Mouse (Mus musculus) erythroblast, adult 5-6 weeks (primary cell): ENCODE data around the gene Usp32. TPM values are rescaled to one million over a fixed set of nuclear protein-coding genes. Genes with fewer than 3 reads are reported as not detected.
"Not testable (repeated sequence)": the region's sequence is repeated elsewhere in the genome, so short reads cannot be mapped to it uniquely, and the experiment has no call there.

Source experiments
- ATAC-seq: replicated peaks from 2 replicates; pipeline ENCODE4 v1.8.0; 2016; ENCODE audit warnings: moderate number of reproducible peaks, mild to moderate bottlenecking, moderate TSS enrichment, inconsistent platforms; ENCODE audit not compliant: poor library complexity, low FRiP score, severe bottlenecking
- total RNA-seq, 2 experiments: library from RNA; stranded (forward) in 1 of 2; stranded (reverse) in 1 of 2; fragments of 150-400 nt in 1 of 2; fragments of 200-764, 138-1000 nt in 1 of 2; gene quantifications; 2 replicates each; pipeline versions ENCODE4 v1.2.3 to v1.2.4; 2015 to 2017; ENCODE audit warnings: low replicate concordance in 2 of 2

Gene Usp32
- total RNA-seq (2015; ENCODE audit: low replicate concordance), result 351 and 367 TPM in 2 replicates
- total RNA-seq (2017; ENCODE audit: low replicate concordance), result 512 and 717 TPM in 2 replicates

DNA sequence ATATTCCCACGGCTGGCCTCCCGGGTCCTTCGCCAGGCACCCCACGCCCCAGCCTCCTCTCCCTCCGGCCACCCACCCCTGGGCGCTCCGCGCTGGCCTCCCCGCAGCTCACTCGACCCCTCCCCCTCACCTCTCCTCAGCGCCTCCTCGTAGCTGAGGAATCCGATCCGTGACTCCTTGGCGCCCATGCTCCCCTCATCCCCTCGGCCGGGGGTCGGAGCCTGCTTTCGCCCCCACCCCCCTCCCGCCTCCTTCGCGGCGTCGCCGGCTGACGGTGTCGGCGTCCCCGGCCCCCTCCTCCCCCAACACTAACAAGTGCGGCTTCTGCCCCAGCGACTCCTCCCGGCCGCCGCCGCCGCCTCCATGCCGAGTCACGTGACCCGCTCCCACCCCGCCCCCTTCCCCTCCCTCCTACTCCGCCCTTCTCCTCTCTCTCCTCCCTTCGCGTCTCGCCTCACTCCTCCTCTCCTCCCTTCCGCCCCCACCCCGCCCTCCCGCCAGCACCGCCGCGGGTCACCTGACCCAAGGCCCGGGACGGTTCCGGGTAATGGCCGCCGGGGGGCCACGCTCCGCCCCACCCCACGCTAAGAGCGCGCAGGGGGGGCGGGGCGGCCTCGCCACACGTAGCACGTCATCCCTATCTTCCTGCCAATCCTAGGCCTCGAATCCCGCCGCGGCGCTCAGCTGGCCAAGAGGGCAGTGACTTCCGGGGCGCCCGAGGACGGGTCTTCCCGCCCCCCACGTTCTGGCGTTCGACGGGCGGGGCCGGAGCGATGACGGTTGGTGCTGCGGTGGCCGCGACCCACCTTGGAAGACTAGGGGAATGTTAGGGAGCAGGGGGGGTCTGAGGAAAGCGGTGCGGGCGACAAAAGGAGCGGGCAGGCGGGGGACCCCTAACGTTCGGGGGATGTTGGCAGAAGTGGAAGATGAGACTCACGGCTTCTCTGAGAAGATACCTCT lies at the start of gene Usp32:
Gene Usp32 (minus strand): TSS at position 581 of the 960 bp plus-strand sequence.
- ATAC-seq, result peak; percentile 89

DNA sequence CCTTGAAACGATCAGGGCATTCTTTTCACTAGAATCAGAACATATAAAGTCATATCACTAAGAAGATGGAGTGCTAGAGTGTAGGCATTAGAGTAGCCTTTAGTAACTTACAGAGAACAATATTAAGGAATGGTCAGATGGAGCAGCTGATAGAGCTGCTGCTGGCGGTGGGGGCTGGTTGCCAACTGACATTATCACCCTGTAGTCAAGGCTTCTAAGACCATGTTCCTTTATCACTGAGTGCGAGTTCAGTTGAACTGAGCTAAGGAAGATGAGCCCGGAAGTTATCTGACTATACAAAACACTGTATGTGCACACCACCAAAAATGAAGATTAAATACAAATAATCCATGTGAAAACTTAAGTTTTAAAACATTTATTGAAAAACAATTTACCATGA lies 49.1 kb upstream of the Usp32 start:
- ATAC-seq, result 0 out of 2 replicates have a peak, but pooled peaks have one; percentile 5

DNA sequence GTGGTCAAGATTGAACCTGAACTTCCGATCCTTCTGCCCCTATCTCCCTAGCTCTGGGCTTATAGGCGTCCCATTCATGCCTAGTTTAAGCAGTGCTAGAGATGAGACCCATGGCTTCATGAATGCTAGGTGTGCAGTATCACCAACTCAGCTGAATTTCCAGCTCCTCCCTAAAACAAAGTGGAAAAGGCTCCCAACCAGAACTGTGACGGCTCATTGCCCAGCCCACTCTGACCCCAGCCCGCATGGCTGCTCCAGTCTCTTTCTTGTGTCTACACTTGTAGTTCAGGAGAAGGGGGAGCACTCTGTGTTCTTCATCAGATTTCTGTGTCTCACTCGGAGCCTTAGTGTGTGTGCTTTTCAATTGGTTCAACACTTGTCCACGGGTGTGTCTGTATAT lies 44.9 kb upstream of the Usp32 start:
- no peak for ATAC-seq

DNA sequence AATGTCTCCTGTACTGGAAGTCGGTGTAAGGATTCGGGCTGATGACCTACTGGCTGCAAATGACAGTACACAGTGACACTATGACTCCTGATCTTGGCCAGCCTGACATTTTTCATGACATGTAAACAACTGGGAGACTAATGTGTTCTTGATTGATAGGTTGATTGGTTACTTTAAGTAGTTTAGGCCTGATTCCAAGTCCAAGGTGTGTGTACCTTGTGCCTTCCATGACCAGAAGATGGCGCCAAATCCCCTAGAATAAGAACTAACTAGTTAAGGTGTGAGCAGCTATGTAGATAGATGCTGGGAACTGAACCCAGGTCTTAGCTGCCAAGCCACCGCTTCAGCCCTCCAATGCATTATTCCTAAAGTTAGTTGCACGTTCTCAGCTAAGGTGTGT lies 44.1 kb upstream of the Usp32 start:
- peak; percentile 83 for ATAC-seq

DNA sequence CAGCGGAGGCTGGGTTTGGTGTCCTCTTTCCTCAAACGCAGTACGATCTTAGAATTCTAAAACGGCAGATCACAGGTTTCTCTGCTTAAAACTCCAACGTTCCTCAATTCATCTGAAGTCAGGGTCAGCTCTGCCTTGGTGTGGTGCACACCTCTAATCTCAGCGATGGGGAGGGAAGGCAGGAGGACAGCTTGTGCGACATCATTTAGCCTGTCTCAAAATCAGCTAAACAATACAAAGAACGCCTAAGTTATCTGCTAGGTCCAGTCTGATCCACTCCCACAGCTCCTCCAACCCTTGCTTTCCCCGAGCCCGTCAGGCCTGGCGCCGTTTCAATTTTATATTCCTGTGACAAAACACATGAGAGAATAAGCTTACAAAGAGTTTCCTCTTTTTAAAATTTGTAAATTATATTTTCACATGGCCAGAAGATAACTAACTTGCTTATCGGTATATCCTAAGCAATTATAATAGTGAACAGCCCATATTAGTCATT lies 43.4 kb upstream of the Usp32 start:
- ATAC-seq, result peak; percentile 25; the same call in 1 of the 2 replicates

DNA sequence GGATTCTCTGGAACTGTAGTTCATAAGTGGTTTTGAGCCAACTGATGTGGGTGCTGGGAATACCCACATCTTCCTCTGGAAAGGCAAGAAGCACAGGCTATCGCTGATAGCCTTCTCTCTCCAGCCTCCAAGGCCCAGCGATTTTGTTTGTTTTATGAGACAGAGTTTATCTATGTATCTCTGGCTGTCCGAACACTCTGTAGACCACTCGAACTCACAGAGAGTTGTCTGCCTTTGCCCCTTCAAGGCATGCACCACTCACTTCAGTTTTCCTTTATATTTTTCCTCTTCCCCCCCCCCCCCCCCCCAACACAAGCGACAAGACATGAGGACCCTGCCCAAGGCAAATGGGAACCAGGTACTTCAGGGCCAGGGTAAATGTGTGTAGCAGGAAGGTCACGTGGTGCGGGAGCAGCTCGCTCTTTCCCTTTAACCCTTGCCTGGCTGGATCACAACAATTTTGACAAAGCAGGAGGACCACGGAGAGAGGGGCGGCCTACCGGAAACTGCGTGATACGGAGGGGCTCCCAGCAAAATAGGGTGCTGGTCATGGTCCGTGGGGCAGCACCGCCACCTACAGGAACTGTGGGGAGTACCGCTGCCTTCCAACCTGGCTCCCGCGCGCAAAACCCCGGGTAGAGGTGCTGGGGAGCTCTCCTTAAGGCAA lies 42.8 kb upstream of the Usp32 start:
- ATAC-seq, result peak; percentile 86

DNA sequence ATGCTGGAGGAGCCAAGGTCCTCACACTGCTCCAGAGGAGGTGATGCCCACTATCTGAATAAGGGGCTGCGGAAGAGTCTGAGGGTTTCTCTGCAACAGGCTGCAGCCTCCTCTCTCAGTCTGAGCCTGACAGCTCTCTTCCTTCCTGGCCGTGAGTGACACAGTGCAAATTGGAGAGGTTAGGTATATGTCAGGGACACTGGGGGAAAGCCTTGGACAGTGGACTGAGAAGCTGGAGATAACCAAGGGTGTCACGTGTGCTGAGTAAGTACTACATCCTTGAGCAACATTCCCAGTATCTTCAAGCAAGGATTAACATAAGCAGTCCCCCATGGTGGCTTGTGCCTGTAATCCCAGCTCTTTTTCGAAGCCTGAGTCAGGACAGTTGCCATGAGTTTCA lies 38.5 kb upstream of the Usp32 start:
- ATAC-seq, result no peak

DNA sequence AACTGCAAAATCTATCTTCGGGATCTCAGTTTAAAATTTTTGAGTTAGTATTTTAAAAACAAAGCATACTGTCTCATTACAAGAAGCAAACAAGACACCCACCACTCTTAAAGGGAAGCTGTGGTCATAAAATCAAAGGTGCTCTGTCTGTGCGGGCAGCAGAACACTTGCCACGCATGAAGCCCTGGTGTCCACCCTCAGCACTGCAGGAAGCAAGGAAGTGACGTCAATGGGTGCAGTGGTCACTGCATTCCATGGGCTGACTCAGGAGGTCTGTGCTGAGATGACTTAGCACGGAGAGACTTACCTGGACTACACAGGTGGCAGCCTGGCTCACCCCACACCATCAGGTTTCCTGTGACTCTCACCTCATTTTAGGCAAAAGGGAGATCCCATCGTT lies 37.8 kb upstream of the Usp32 start:
- no peak for ATAC-seq

DNA sequence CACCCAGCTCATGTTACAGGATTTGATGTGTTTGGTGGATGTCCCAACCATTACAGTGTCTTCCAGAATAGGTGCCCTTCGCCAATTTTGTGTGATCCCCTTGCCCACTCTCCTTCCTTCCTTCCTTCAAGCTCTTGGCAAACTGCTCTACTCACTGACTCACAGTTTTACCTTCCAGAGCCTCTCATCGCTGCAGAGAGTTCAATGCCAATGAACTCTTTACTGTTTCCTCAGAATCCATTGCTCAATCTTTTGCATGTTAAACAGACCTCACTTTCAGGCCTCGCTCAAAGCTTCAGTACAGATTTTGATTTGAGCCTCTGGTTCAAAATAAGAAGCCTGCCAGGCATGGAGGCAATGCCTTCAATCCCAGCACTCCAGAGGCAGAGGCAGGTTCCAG lies 36.0 kb upstream of the Usp32 start:
- ATAC-seq, result no peak

DNA sequence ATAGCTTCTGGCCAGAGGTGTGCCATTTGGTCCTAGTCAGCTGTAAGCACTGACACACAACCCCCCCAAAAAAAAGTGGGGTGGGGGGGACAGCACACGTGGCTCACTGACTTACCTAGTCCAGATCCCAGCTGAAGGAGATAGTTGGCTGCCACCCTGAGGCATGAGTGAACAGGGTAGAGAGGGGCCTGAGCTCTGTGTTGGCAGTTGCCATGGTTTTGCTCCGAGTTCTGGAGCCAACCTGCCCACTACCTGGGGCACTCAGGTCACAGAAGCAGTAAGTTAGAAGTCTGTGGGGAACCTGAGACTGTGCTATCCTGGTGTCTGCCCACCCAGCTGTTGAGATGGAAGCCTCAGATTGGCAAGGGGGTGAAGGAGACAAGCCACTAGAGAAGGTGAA lies 30.9 kb upstream of the Usp32 start:
- ATAC-seq, result peak; percentile 15; the same call in 1 of the 2 replicates

DNA sequence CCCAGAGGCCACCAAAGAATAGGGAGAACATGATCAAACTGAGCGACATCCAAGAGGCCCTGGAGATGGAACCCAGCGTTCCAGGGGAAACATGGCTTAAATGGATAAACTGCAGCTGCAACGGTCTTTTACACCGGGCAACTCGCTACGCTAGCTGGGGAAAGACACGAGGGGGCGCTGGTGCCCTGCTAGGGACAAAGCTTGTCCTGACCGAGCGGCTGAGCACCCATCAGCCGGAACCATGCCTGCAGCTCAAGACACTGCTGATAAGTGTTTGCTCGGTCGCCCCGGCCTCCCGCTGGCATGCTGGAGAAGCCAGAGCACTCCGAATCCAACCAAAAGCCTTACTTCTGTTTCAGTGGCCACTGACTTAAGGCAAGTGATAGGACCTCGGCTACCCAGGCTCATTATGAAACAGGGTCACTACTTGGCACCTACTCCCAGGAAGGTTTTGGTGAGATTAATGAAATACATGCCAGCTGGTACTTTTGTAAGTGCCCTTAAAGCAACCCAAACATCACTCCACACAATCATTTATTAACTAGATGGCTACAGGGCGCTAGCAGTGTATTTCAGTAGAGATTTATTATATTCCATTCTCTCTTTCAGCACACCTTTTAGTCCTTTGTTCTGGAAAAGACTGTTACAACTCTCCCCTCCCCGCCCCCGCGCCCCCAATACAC lies 30.2 kb upstream of the Usp32 start, which contains the start of gene 1700125H20Rik:
Gene 1700125H20Rik (plus strand): TSS at position 347 of the 683 bp plus-strand sequence.
- peak; percentile 97 for ATAC-seq

DNA sequence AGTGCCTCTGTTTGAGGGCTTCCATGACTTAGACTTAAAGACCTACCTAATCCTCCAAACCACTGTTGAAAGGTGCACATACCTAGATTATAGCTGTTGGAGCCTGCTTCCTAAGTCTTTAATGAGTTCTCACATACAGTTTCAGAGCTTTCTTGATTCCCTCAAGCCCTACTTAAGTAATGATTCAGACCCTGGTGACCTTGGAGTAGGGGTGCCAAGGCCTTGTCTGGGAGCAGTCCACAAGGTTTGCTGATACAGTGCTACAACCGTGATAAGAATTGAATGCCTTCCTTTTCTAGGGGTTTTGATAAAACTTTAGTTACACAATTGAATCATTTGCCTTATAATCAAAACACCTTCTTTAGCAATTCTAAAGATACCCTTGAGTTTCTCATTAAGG lies 27.5 kb upstream of the Usp32 start:
- ATAC-seq, result no peak

DNA sequence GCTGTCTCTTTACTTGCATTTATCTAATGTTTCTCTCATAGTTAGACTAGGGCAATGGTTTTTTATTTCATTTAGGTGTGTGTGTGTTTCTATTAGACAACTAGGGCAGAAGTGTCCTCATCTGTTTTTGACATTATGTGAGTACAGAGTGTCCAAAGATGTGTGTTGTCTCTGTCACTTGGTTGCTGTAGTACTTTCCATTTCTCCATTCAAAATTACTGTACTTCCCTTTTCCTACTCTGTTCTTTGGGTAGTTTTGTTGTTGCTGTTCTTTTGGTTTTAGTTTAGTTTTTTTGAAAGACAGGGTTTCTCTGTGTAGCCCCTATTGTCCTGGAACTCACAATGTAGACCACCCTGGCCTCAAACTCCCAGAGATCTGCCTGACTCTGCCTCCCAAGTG lies 24.4 kb upstream of the Usp32 start:
- no peak for ATAC-seq

DNA sequence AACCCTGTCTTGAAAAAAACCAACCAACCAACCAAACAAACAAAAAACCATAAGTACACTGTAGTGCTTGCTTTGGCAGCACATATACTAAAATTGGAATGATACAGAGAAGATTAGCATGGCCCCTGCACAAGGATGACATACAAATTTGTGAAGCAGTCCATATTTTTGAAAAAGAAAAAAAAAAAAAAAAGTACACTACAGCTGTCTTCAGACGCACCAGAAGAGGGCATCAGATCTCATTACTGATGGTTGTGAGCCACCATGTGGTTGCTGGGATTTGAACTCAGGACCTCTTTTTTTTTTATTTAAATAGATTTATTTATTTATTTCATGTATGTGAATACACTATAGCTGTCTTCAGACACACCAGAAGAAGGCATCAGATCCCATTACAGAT lies 23.1 kb upstream of the Usp32 start:
- ATAC-seq, result not testable (repeated sequence)

DNA sequence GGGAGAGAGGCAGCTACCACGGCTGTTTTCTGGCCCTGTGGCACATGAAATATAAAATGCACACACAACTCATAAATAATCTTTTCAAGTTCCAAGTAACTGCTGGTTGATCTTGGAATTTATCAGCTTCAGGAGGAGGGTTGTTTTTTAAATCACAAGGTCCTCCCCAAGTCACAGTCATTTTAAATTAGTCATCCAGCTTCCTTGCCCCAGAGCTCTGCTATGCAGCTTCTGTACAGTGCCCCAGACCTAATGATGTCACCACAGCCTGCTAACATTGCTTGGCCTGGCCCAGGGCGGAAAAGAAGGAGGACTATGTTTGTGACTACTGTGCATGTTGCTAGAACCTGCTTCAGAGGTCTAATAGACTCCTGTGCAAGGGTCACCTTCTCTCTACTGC lies 17.3 kb upstream of the Usp32 start:
- ATAC-seq, result 0 out of 2 replicates have a peak, but pooled peaks have one; percentile 42

DNA sequence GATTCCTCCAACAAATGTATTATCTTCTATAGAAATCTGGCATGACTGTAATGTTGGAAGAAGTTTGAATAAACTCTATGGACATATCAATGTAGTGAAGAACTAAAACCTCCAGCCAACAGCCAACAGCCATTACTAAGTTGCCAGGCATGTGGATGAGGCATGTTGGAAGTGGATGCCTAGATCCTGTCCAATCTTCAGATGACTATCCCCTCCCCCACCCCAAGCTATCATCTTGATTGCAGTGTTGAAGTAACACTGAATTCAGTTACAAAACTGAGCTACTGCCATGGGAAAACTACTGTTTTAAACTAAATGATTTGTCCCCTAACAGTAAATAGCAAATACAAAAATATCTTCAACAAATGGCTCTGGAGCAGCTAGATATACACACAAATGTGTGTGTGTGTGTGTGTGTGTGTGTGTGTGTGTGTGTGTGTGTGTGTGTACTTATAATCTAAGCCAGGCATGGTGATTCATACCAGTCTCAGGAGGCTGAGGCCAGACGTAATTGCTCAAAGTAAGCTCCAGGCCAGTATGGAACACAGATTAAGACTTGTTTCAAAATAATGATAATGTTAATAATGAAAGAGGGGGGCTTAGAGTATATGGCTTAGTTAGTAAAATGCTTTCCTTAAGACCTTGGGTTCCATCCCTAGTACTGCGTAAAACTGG lies 12.4 kb upstream of the Usp32 start:
- ATAC-seq, result no peak

DNA sequence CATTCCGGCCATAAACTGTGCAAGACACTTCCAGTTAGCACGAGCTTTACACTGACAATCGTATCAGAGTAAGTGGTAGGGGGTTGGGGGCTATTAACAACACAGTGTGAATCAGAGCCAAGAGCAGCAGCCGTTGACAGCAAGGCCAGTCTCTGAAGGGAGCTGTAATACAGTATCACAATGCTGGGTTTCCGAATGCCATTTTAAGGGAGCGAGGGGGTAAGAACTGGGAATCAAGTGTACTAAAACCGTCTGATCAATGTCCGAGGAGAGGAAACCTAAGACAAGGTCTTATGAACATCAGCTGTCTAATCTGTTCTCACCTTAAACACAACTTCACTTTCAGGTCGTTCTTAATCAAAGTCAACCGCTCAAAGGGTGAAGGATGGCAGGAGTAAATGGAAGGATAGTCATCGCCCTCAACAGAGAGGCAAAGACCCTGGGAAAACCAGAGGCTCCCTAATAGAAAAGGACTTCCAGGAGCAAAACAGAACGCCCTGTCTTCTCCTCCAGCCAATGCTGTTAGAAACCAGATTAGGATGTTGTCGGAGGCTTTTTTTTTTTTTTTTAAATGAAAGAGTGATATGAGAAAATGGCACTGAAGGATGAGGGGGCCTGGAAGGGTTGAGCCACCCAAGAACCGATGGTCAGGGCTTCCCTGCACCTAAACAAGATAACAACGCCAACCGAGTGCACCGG lies 1.0 kb downstream of the Usp32 start:
- peak; percentile 22 for ATAC-seq

DNA sequence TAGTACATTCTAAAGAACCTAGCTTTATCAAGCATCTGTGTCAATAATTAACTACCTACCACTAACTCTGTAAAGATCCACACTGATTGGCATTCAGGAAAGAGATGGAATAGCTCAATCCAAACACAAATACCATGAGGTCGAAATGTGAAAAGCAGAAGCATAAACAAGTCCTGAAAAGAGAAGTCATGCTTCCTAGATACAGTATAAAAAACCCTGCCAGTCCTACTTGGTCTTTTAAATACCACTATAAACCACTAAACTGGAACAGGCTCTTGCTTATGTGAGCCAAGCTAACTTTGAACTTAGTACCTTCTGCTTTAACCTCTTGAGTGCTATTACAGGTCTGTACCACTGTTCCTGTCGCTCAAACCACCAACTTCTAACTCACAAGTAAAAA lies 8.4 kb downstream of the Usp32 start:
- no peak for ATAC-seq

DNA sequence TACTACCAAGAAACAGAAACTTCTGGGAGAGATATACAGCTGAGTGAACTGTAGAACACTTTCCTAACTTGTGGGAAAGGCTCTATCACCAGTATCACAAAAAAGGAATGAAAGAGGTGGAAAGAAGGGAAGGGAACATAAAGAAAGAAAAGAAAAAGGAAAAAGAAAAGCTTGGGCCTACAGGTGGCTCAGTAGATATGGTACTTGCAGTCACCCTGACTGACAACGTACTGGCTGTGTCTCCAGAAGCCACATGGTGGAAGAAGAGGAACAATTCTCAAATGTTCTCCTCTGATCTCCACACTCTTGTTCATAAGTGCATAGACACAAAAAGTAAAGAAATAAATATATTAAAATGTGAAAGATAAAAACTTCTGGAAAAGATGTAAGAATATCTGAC lies 11.1 kb downstream of the Usp32 start:
- no peak for ATAC-seq
